Mouse (Mus musculus): ENCODE measurements around the gene Nsun2. TPM values are rescaled to one million over a fixed set of nuclear protein-coding genes. Genes with fewer than 3 reads are reported as not detected.
A peak's percentile ranks its signal among the peaks of the same experiment; 100 is the strongest.

Gene Nsun2
- total RNA-seq (2021), result 10 to 100 TPM; 85.0 to 92.9 TPM
- long read RNA-seq, full-length matches to known transcripts, result 168 of 195 reads
- long read RNA-seq, partial matches to known transcripts, result 6 of 195 reads
- long read RNA-seq, other reads (novel, unspliced or antisense), result 21 of 195 reads

DNA sequence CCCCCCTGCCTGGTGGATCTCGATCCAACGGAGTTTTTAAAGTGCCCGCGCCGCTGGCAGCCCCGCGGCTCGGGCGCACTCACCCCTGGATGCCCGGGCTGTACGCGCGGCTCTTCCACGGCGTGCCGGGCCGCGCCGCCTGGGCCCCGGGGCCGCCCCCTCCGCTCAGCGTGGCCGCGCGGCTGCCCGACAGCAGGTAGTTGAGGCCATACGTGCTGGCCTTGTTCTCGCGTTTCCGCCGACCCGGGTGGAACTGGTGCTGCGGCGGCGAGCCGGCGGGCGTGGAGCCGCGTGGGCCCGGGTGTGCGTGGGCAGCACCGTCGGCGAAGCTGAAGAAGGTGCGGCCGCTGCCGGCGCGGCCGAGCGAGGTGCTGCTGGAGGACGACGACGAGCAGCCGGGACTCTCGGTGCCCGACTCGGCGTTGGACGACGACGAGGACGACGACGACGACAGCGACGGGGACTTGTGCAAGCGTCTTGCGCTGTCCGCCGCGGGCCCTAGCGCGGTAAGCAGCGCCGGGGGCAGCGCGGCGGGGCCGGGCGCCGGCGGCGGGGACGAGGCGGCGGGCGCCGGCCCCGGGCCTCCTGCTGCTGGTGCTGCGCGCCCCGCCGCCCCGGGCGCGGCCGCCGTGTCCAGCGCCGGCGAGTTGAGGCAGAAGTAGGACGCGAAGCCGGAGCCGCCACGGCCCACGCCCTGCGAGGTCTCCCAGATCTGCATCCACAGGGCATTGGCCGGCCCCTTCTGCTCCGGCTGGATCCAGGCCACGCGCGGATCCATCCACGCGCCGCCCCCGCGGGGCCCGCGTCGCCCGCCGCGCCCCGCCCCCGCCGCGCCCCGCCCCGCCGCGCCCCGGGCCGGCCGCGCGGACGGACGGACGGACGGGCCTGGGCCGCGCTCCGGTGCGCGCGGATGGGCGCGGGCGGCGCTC lies at the start of gene Nsun2:
Gene Nsun2 (plus strand): TSS at position 342 of the 929 bp plus-strand sequence.
- peak in 1 of 2 experiments; percentile 52 for DNase-seq (ENCODE audit: low spot score in 2 of 2)

DNA sequence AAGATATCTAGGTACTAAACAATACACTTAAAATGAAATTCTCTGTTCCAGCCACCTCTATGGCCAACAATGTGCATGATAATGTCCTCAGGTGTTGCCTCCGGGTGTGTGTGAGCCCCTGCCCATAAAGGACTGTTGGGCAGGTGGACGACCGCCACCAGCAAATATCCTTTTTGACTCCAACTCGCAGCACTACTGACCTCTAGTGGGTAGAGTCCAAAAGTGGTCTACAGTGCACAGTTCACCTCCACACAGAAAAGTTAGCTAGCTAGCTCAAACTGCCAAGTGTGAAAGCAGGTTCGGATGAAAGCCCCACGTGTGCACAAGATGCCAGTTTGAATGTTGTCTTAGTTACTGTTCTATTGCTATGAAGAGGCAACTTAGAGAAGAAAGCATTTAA lies 48.2 kb upstream of the Nsun2 start:
- DNase-seq (ENCODE audit: low spot score in 2 of 2), result peak in 1 of 2 experiments; percentile 44

DNA sequence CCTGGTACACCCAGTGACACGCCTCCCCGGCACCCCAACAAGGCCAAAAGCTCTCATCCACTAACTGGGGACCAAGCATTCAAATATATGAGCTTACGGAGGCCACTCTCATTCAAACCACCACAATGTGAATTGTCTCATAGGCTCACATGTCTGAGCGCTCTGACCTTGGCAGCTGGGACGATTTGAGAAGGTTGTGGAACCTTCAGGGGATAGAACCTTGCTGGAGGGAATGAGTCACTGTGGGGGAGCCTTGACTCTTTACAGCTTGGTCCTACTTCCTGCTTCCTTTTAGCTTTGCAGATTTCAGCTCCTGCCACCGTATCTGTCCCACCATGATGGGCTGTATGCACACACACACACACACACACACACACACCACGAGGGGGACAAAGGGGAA lies 47.7 kb upstream of the Nsun2 start:
- DNase-seq (ENCODE audit: low spot score in 2 of 2), result no peak

- DNase-seq (ENCODE audit: low spot score in 2 of 2), result no peak
Measured at GRCm38 (mm10) chr13:69487108-69487507, 46.4 kb upstream of the Nsun2 start.

DNA sequence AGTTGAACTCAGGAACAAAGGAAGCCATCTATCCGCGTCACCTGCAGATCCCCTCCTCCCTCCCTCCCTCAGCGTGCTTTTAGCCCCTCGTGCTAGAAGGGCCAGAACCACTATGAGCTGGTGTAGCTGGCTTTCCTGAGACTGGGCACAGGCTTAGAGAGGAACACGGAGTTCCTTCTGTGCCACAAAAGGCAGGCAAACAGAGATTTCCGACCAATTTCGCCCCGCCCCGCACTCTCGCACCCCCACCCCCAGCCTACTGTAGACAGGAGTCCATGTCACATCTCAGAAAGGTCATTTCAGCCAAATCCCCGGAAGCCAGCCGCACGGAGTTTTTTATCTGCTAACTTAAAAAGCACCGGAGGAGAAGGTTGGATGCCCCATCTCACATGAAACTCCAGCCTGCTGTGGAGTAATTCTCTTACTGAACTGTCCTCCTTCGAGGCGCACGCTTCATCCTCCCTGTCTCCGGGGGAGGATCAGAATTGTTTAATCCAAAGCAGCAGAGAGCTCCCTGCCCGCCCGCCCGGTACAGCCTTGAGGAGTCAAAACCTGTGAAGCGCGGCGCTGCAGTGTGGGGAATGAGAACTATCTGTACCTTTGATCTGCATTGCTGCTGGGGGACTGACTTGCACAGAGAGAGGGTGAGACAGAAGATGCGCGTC lies 45.8 kb upstream of the Nsun2 start:
- DNase-seq (ENCODE audit: low spot score in 2 of 2), result no peak

GRCm38 (mm10) chr13:69488565-69489255 lies 44.8 kb upstream of the Nsun2 start:
- DNase-seq (ENCODE audit: low spot score in 2 of 2), result no peak

GRCm38 (mm10) chr13:69489777-69490176 lies 43.8 kb upstream of the Nsun2 start:
- no peak for DNase-seq (ENCODE audit: low spot score in 2 of 2)

- DNase-seq (ENCODE audit: low spot score in 2 of 2), result peak in 1 of 2 experiments; percentile 73
Measured at GRCm38 (mm10) chr13:69492876-69493463, 40.6 kb upstream of the Nsun2 start.

- no peak for DNase-seq (ENCODE audit: low spot score in 2 of 2)
Measured at GRCm38 (mm10) chr13:69498276-69498675, 35.3 kb upstream of the Nsun2 start.

GRCm38 (mm10) chr13:69502157-69502750 lies 31.3 kb upstream of the Nsun2 start:
- DNase-seq (ENCODE audit: low spot score in 2 of 2), result no peak

DNA sequence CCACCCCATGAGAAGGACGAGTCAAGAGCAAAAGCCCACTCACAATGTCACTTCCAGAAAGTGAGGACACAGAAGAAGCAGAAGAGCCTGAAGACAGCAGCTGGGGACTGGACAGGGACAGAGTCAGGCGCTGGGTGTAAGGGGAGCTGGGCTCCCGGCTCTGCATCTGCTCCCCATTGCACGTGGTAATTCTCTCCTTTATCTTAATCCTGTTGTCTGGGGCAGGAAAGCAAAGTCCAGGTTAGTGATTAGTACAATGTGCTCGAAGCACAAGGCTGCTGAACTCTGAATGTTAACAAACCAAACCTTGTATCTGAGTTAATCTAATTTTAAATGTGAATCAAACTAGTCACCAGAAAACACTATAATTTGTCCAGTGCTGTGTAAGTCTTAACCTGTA lies 30.7 kb upstream of the Nsun2 start:
- DNase-seq (ENCODE audit: low spot score in 2 of 2), result no peak

DNA sequence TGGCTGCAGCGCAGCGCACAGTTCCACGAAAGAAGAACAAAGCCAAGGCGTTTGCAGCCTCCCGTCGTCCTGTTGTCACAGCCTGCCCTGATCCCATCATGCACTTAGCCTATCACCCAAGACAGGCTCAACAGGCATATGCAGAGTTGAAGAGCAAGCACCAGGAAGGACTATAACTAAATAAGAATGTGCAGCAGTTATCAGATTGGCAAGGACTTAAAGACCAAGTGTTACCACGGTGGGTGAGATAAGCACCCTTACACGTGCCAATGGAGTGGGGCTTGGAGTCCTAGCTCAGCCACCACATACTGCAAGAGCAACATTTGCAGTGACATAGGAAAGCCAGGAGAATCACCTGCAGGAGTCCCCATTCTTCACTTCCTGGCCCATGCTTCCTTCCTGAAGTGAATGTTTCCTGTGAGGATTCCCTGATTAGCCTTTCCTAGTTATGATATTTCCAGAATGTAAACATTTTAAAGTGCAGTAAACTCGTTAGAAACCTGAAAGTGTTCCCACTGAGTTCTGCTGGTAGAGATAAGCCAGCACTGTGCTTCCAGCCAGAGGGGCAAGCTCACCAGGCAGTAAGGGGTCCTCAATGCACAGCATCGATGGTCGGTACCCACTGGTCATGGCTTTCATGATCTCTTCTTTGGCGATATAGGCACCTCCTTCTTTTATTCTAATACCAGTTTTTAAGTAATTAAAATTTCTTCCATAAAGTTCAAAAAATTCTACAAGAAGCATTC lies 27.0 kb upstream of the Nsun2 start:
- no peak for DNase-seq (ENCODE audit: low spot score in 2 of 2)

GRCm38 (mm10) chr13:69507666-69508065 lies 25.9 kb upstream of the Nsun2 start:
- DNase-seq (ENCODE audit: low spot score in 2 of 2), result no peak

GRCm38 (mm10) chr13:69509391-69510244 lies 23.9 kb upstream of the Nsun2 start:
- DNase-seq (ENCODE audit: low spot score in 2 of 2), result no peak

DNA sequence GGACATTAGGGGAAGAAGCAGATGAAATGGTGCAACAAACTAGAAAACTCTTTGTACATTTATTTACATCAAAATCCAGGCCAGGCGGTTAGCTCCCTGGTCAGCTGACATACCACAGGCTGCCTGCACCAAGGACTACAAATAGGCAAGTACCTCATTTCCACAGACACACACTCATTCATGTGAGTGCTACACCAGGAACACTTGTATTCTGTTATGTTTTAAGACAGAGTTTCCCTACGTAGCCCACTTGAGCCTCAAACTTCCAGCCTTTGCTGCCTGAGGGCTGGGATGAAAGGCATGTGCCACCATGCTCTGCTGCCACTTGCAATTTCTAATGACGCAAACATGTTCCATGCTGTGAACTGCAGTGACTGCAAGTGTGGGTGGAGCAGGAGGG lies 18.5 kb upstream of the Nsun2 start:
- DNase-seq (ENCODE audit: low spot score in 2 of 2), result no peak

- DNase-seq (ENCODE audit: low spot score in 2 of 2), result no peak
Measured at GRCm38 (mm10) chr13:69517445-69517844, 16.1 kb upstream of the Nsun2 start.

GRCm38 (mm10) chr13:69519137-69519536 lies 14.4 kb upstream of the Nsun2 start:
- no peak for DNase-seq (ENCODE audit: low spot score in 2 of 2)

DNA sequence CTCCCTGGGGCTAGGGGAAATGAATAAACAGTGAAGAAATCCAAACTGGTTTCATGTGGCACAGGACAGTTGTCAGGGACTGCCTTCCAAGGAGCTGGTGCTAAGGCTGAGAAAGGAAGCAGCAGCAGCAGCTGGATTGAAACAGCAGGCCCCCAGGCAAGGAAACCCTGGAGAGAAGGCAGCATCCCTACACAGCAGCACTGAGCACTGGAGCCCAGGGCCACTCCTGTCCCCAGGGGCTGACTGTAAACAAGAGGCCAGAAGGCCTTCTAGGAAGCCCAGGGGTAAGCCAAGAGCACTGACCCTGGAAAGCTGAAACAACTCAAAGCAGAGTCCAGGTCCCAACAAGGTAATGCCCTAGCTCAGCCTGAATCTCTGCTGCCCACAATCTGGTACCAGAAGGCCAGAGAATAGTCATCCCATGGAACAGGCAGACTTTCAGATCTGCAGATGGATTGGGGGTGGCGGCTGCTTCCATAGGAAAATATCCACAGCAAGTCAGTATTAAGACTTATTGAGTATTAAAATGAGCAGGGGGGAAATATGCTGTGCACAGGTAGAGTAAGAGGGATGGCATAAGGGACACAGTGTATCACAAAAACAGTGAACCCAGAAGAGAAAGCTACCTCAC lies 11.3 kb upstream of the Nsun2 start:
- DNase-seq (ENCODE audit: low spot score in 2 of 2), result peak; percentile 54 to 83
